32 mouse cellular contexts compared by ENCODE assay signal in the genomic region with DNA sequence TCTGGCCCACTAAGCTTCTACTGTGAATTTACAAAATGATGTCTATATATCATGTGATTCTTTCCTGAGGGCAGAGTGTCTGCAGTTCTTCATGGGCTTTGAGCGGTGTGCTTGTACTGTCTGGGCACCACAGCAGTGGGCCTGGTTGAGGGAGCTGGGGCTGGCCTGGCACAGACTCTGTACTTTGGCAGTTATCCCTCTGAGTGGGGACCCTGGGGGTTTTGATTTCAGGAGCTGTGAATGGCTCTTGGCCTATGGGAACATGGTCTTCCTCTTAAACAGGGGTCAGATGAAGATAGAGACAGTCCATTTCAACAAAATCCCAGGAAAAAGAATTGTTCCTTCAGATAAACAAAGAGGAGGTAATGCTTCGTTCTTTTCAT. TPM values are rescaled to one million over a fixed set of nuclear protein-coding genes. Genes with fewer than 3 reads are reported as not detected.
DNase-seq lines count a peak whose midpoint lies in the region; ATAC-seq lines count a peak whose summit lies in the region.
"Had no signal": no experiment of that assay in that cellular context is flagged by ENCODE, and none has a peak within 500 bp of the region (broad histone marks: within the 10 kb centered on the region; RNA-seq: fewer than 3 reads in every experiment).

No protein-coding gene starts in this region.

- no peaks in the 10 kb centered on the region for H3K27me3 ChIP-seq in heart, embryonic 10.5 days (ENCODE audit: insufficient read depth, poor library complexity, severe bottlenecking)
- H3K27me3 ChIP-seq in midbrain, embryonic 11.5 days (ENCODE audit: control insufficient read depth, insufficient read depth, low read length) = no peaks in the 10 kb centered on the region
- H3K27me3 ChIP-seq in midbrain, embryonic 14.5 days (ENCODE audit: control insufficient read depth, insufficient read depth, low read length) = no peaks in the 10 kb centered on the region
- H3K27me3 ChIP-seq: CH12.LX; heart, embryonic 15.5 days; hindbrain, embryonic 13.5 days; intestine, embryonic 15.5 days; Patski had no signal

- DNase-seq in cerebellum, postnatal 10 days = peak; percentile 46 to 68
- DNase-seq in cerebellum, adult 9-10 months = no peak
- peak; percentile 16 for DNase-seq in heart, embryonic 10.5 days (ENCODE audit: low spot score)
- DNase-seq in heart, adult 18-20 months = no peak
- peak; percentile 57 for DNase-seq in midbrain, embryonic 11.5 days (ENCODE audit: low spot score, missing footprints)
- no peak for DNase-seq in midbrain, embryonic 14.5 days
- no peak for DNase-seq in urinary bladder, postnatal 25 days (ENCODE audit: low spot score)
- DNase-seq: adrenal gland, postnatal 25 days; B cell, adult 2 months; cerebellum, adult 18-20 months; cerebellum, adult 9-11 months; forebrain, postnatal 0 days; gastrocnemius, adult 2 months; gastrocnemius, postnatal 14 days had no signal

- no peak overlapping the region for H3K4me3 ChIP-seq in heart, embryonic 10.5 days
- H3K4me3 ChIP-seq in midbrain, embryonic 11.5 days (ENCODE audit: low read depth, low read length) = no peak overlapping the region
- no peak overlapping the region for H3K4me3 ChIP-seq in midbrain, embryonic 14.5 days (replicated peaks; ENCODE audit: low read depth, low read length)
- H3K4me3 ChIP-seq: gastrocnemius, adult 2 months; heart, adult 2 months; heart, embryonic 15.5 days; hindbrain, embryonic 10.5 days; hindbrain, embryonic 13.5 days; intestine, embryonic 15.5 days had no signal

- ATAC-seq in midbrain, embryonic 11.5 days (ENCODE audit: low FRiP score) = no peak
- no peak for ATAC-seq in midbrain, embryonic 14.5 days (ENCODE audit: low FRiP score, low TSS enrichment)
- ATAC-seq: forebrain, embryonic 14.5 days; forebrain, postnatal 0 days; hindbrain, embryonic 16.5 days; intestine, embryonic 15.5 days; Patski had no signal

- no peak overlapping the region for H3K4me2 ChIP-seq in midbrain, embryonic 11.5 days
- H3K4me2 ChIP-seq in midbrain, embryonic 14.5 days (ENCODE audit: low read length) = no peak overlapping the region
- H3K4me2 ChIP-seq: heart, embryonic 11.5 days; heart, embryonic 15.5 days; hindbrain, embryonic 13.5 days; intestine, embryonic 15.5 days had no signal

- no peaks in the 10 kb centered on the region for H3K4me1 ChIP-seq in heart, embryonic 10.5 days
- no peaks in the 10 kb centered on the region for H3K4me1 ChIP-seq in midbrain, embryonic 11.5 days (ENCODE audit: control insufficient read depth, insufficient read depth, low read length)
- H3K4me1 ChIP-seq in midbrain, embryonic 14.5 days (ENCODE audit: control insufficient read depth, insufficient read depth, low read length) = no peaks in the 10 kb centered on the region
- H3K4me1 ChIP-seq: heart, embryonic 15.5 days; hindbrain, embryonic 10.5 days; hindbrain, embryonic 13.5 days; intestine, embryonic 15.5 days had no signal

- H3K27ac ChIP-seq in heart, embryonic 10.5 days = no peak overlapping the region
- H3K27ac ChIP-seq in midbrain, embryonic 11.5 days (ENCODE audit: low read depth, low read length) = no peak overlapping the region
- no peak overlapping the region for H3K27ac ChIP-seq in midbrain, embryonic 14.5 days (replicated peaks; ENCODE audit: low read depth, low read length)
- H3K27ac ChIP-seq: gastrocnemius, adult 2 months; heart, adult 2 months; heart, embryonic 15.5 days; hindbrain, embryonic 10.5 days; hindbrain, embryonic 13.5 days; intestine, embryonic 15.5 days had no signal

- no peaks in the 10 kb centered on the region for H3K36me3 ChIP-seq in heart, embryonic 10.5 days
- H3K36me3 ChIP-seq in midbrain, embryonic 11.5 days (ENCODE audit: control insufficient read depth, insufficient read depth, low read length) = no peaks in the 10 kb centered on the region
- no peaks in the 10 kb centered on the region for H3K36me3 ChIP-seq in midbrain, embryonic 14.5 days (ENCODE audit: control insufficient read depth, insufficient read depth, low read length)
- H3K36me3 ChIP-seq: G1E; heart, embryonic 15.5 days; hindbrain, embryonic 10.5 days; hindbrain, embryonic 13.5 days; intestine, embryonic 15.5 days had no signal

- H3K9ac ChIP-seq in midbrain, embryonic 11.5 days (ENCODE audit: low read length) = no peak overlapping the region
- no peak overlapping the region for H3K9ac ChIP-seq in midbrain, embryonic 14.5 days (replicated peaks; ENCODE audit: low read length)
- H3K9ac ChIP-seq: forebrain, postnatal 0 days; heart, embryonic 15.5 days; hindbrain, embryonic 13.5 days; intestine, embryonic 15.5 days had no signal

- H3K9me3 ChIP-seq in heart, embryonic 10.5 days = no peaks in the 10 kb centered on the region
- no peaks in the 10 kb centered on the region for H3K9me3 ChIP-seq in midbrain, embryonic 11.5 days (ENCODE audit: control insufficient read depth, low read length)
- H3K9me3 ChIP-seq in midbrain, embryonic 14.5 days (ENCODE audit: control insufficient read depth, low read length) = no peaks in the 10 kb centered on the region
- H3K9me3 ChIP-seq: G1E; heart, embryonic 15.5 days; hindbrain, embryonic 13.5 days; intestine, embryonic 15.5 days had no signal

- 91% methylated on average over 2 of the region's 2 CpGs for WGBS in heart, embryonic 10.5 days
- 100% methylated on average over 2 of the region's 2 CpGs for WGBS in midbrain, embryonic 11.5 days
- WGBS in midbrain, embryonic 14.5 days = 90% methylated on average over 2 of the region's 2 CpGs

RNA-seq across cellular contexts. Expression of a gene that starts 14.5 kb away (rescaled TPM):
- 0.18 TPM in 1 of 2 replicates, not detected in the other for polyA plus RNA-seq in heart, embryonic 10.5 days (2016; fragmentation: Nextera tagmentation; extraction: Ambion mirVana)
- total RNA-seq in heart, adult 18-20 months (2021) = not detected
- polyA plus RNA-seq in midbrain, embryonic 11.5 days (2014; fragmentation: Nextera tagmentation; extraction: Ambion mirVana) = not detected in 2 replicates
- not detected in 2 replicates for polyA plus RNA-seq in midbrain, embryonic 14.5 days (2014; fragmentation: Nextera tagmentation; extraction: Ambion mirVana)
- total RNA-seq: adrenal gland, adult 2 months; adrenal gland, postnatal 25 days; CH12.LX; forebrain, postnatal 0 days; G1E; gastrocnemius, adult 2 months; gastrocnemius, postnatal 14 days; heart, adult 2 months; heart, postnatal 10 days; heart, postnatal 36 days had no signal
- polyA plus RNA-seq: adrenal gland, adult 2 months; brain, embryonic 14.5 days; embryonic facial prominence, embryonic 11.5 days; forebrain, embryonic 11.5 days; forebrain, embryonic 14.5 days; forebrain, postnatal 0 days; frontal cortex, adult 2 months; G1E; heart, adult 2 months; heart, embryonic 11.5 days; hindbrain, embryonic 10.5 days; hindbrain, embryonic 13.5 days; Patski had no signal

RNA-seq across cellular contexts. Expression of a gene that starts 45.8 kb away (rescaled TPM):
- polyA plus RNA-seq in heart, embryonic 10.5 days (2016; fragmentation: Nextera tagmentation; extraction: Ambion mirVana) = 4.8 and 7.9 TPM in 2 replicates
- 1 to 10 TPM; 4.3 to 5.8 TPM for total RNA-seq in heart, adult 18-20 months (2021)
- 63.2 and 66.7 TPM in 2 replicates for polyA plus RNA-seq in midbrain, embryonic 11.5 days (2014; fragmentation: Nextera tagmentation; extraction: Ambion mirVana)
- 278 and 323 TPM in 2 replicates for polyA plus RNA-seq in midbrain, embryonic 14.5 days (2014; fragmentation: Nextera tagmentation; extraction: Ambion mirVana)
- total RNA-seq: CH12.LX had no signal
- polyA plus RNA-seq: G1E had no signal

RNA-seq across cellular contexts. Expression of a gene that starts 59.2 kb away (rescaled TPM):
- 0.14 TPM in 1 of 2 replicates, not detected in the other for polyA plus RNA-seq in heart, embryonic 10.5 days (2016; fragmentation: Nextera tagmentation; extraction: Ambion mirVana)
- under 1 TPM in 1 of 2 experiments, not detected in 1; 0.13 TPM for total RNA-seq in heart, adult 18-20 months (2021)
- 0.15 TPM in 1 of 2 replicates, not detected in the other for polyA plus RNA-seq in midbrain, embryonic 11.5 days (2014; fragmentation: Nextera tagmentation; extraction: Ambion mirVana)
- polyA plus RNA-seq in midbrain, embryonic 14.5 days (2014; fragmentation: Nextera tagmentation; extraction: Ambion mirVana) = 0.12 TPM in 1 of 2 replicates, not detected in the other
- total RNA-seq: adrenal gland, postnatal 25 days; forebrain, postnatal 0 days; gastrocnemius, postnatal 14 days; heart, adult 2 months; heart, postnatal 36 days had no signal
- polyA plus RNA-seq: adrenal gland, adult 2 months; forebrain, embryonic 14.5 days; G1E; heart, adult 2 months; heart, embryonic 11.5 days; heart, embryonic 15.5 days had no signal

Comparison
In these comparisons a context has a peak if more than half of its experiments do, and no peak if none do; other contexts are left out.
1. DNase-seq: peak in cerebellum, postnatal 10 days (2 of 2), heart, embryonic 10.5 days (single experiment) and midbrain, embryonic 11.5 days (single experiment); none in cerebellum, adult 9-10 months (single experiment), heart, adult 18-20 months (0 of 2), midbrain, embryonic 14.5 days (single experiment) and urinary bladder, postnatal 25 days (single experiment).